Mouse (Mus musculus) heart, embryonic 14.5 days (tissue): ENCODE measurements at regions not wholly inside any gene's neighbourhood (a gene's known extent, or its start where the extent isn't known, plus 50 kb on each side); places are given as distances from the start of the nearest gene placed in this dataset.
"Not testable (repeated sequence)": the region's sequence is repeated elsewhere in the genome, so short reads cannot be mapped to it uniquely, and the experiment has no call there.

Experiments
- ATAC-seq: fragments of 200-750 bp; cut with Nextera tagmentation; 2 replicates; pipeline ENCODE4 v1.8.0; 2017; ENCODE audit warnings: low read depth, moderate TSS enrichment; ENCODE audit not compliant: insufficient number of reproducible peaks, insufficient read depth, low FRiP score
- H3K27ac ChIP-seq, 2 experiments: fragments of 200-500 bp in 1 of 2; fragments of 300-500 bp in 1 of 2; sonication (generic) in 1 of 2; replicated peaks in 1 of 2; 2 replicates each; pipeline ENCODE4 v1.5.1; 2012 to 2014; ENCODE audit warnings: low read depth in 2 of 2, low read length in 2 of 2, control low read depth in 1 of 2, mild to moderate bottlenecking in 1 of 2, mixed read lengths in 1 of 2; ENCODE audit not compliant: control insufficient read depth in 1 of 2, insufficient read depth in 1 of 2
- H3K27me3 ChIP-seq: fragments of 300-500 bp; sonication (generic); 2 replicates; pipeline ENCODE4 v1.6.1; 2014; ENCODE audit warnings: mild to moderate bottlenecking, low read length, control low read depth; ENCODE audit not compliant: control insufficient read depth, insufficient read depth
- H3K36me3 ChIP-seq: fragments of 300-500 bp; sonication (generic); 2 replicates; pipeline ENCODE4 v1.6.1; 2014; ENCODE audit warnings: mild to moderate bottlenecking, control low read depth, low read length, mixed read lengths; ENCODE audit not compliant: control insufficient read depth, insufficient read depth
- H3K4me1 ChIP-seq, 2 experiments: fragments of 200-500 bp in 1 of 2; fragments of 300-500 bp in 1 of 2; sonication (generic) in 1 of 2; 2 replicates each; pipeline ENCODE4 v1.6.1; 2012 to 2014; ENCODE audit warnings: low read length in 2 of 2, control low read depth in 1 of 2, mixed read lengths in 1 of 2; ENCODE audit not compliant: control insufficient read depth in 2 of 2, insufficient read depth in 2 of 2
- H3K4me2 ChIP-seq: fragments of 300-500 bp; sonication (generic); 2 replicates; pipeline ENCODE4 v1.6.1; 2014; ENCODE audit warnings: mild to moderate bottlenecking, low read length
- H3K4me3 ChIP-seq, 2 experiments: fragments of 200-500 bp in 1 of 2; fragments of 300-500 bp in 1 of 2; sonication (generic) in 1 of 2; 2 replicates each; pipeline ENCODE4 v1.5.1; 2012 to 2014; ENCODE audit warnings: low read length in 2 of 2, mild to moderate bottlenecking in 2 of 2, control low read depth in 1 of 2, low read depth in 1 of 2, moderate library complexity in 1 of 2; ENCODE audit not compliant: control insufficient read depth in 1 of 2, insufficient read depth in 1 of 2
- H3K9ac ChIP-seq: fragments of 300-500 bp; sonication (generic); 2 replicates; pipeline ENCODE4 v1.6.1; 2014; ENCODE audit warnings: mild to moderate bottlenecking, low read length
- H3K9me3 ChIP-seq: fragments of 300-500 bp; sonication (generic); 2 replicates; pipeline ENCODE4 v1.6.1; 2016; ENCODE audit warnings: low read length, control low read depth; ENCODE audit not compliant: control insufficient read depth
- WGBS: fragments of 180-500 bp; shearing (Covaris S2); extraction: QIAGEN DNeasy Blood & Tissue Kit; methylation state at CpG from one replicate; pipeline ENCODE4 v1.1.7; 2014; 5-methylcytosine and 5-hydroxymethylcytosine counted together

- Histone ChIP-seq H3K36me3 (no peaks in the 10 kb centered on the region), H3K4me3 (no peak overlapping the region), H3K9ac (no peak overlapping the region), H3K4me1 (no peaks in the 10 kb centered on the region), H3K27me3 (no peaks in the 10 kb centered on the region), H3K27ac (no peak overlapping the region), H3K9me3 (no peaks in the 10 kb centered on the region), H3K4me2 (no peak overlapping the region)
- WGBS: 79% methylated on average over 3 of the region's 3 CpGs
- ATAC-seq: no peak
These were observed 2615.7 kb downstream of the Poteg start for GRCm38 (mm10) chr8:30063148-30063547.

- Histone ChIP-seq H3K4me1 (no peaks in the 10 kb centered on the region), H3K9me3 (no peaks in the 10 kb centered on the region), H3K36me3 (no peaks in the 10 kb centered on the region), H3K27me3 (no peaks in the 10 kb centered on the region), H3K4me3 (no peak overlapping the region), H3K4me2 (no peak overlapping the region), H3K27ac (no peak overlapping the region), H3K9ac (no peak overlapping the region)
- ATAC-seq: no peak
These were observed 2630.3 kb downstream of the Poteg start for GRCm38 (mm10) chr8:30077726-30078125.

GRCm38 (mm10) chr8:30127766-30128165, 2680.3 kb downstream of the Poteg start:
- Histone ChIP-seq H3K36me3 (no peaks in the 10 kb centered on the region), H3K4me3 (no peak overlapping the region), H3K4me1 (no peaks in the 10 kb centered on the region), H3K9me3 (no peaks in the 10 kb centered on the region), H3K27ac (no peak overlapping the region), H3K4me2 (no peak overlapping the region), H3K27me3 (no peaks in the 10 kb centered on the region), H3K9ac (no peak overlapping the region)
- WGBS: 51% methylated on average over 3 of the region's 3 CpGs
- no peak for ATAC-seq

GRCm38 (mm10) chr8:30134999-30135398, 2687.5 kb downstream of the Poteg start:
- Histone ChIP-seq H3K4me2 (no peak overlapping the region), H3K4me3 (no peak overlapping the region), H3K36me3 (no peaks in the 10 kb centered on the region), H3K27ac (no peak overlapping the region), H3K27me3 (no peaks in the 10 kb centered on the region), H3K4me1 (no peaks in the 10 kb centered on the region), H3K9ac (no peak overlapping the region), H3K9me3 (no peaks in the 10 kb centered on the region)
- 86% methylated on average over 6 of the region's 6 CpGs for WGBS
- no peak for ATAC-seq

- Histone ChIP-seq H3K36me3 (no peaks in the 10 kb centered on the region), H3K9ac (no peak overlapping the region), H3K4me2 (no peak overlapping the region), H3K27ac (no peak overlapping the region), H3K4me1 (no peaks in the 10 kb centered on the region), H3K4me3 (no peak overlapping the region), H3K27me3 (no peaks in the 10 kb centered on the region), H3K9me3 (no peaks in the 10 kb centered on the region)
- no peak for ATAC-seq
- WGBS: 48% methylated on average over 2 of the region's 2 CpGs
These were observed 2703.8 kb downstream of the Poteg start for GRCm38 (mm10) chr8:30151181-30151844.

- 72% methylated on average over 4 of the region's 4 CpGs for whole genome bisulfite sequencing
- Histone ChIP-seq H3K4me1 (no peaks in the 10 kb centered on the region), H3K9ac (no peak overlapping the region), H3K4me2 (no peak overlapping the region), H3K9me3 (no peaks in the 10 kb centered on the region), H3K4me3 (no peak overlapping the region), H3K36me3 (no peaks in the 10 kb centered on the region), H3K27me3 (no peaks in the 10 kb centered on the region), H3K27ac (no peak overlapping the region)
- ATAC-seq: no peak
These were observed 2705.5 kb downstream of the Poteg start for GRCm38 (mm10) chr8:30152921-30153320.

GRCm38 (mm10) chr8:30171881-30172280, 2724.4 kb downstream of the Poteg start:
- 44% methylated on average over 1 of the region's 1 CpGs for WGBS
- Histone ChIP-seq H3K36me3 (no peaks in the 10 kb centered on the region), H3K27ac (no peak overlapping the region), H3K4me2 (no peak overlapping the region), H3K9ac (no peak overlapping the region), H3K27me3 (no peaks in the 10 kb centered on the region), H3K9me3 (no peaks in the 10 kb centered on the region), H3K4me1 (no peaks in the 10 kb centered on the region), H3K4me3 (no peak overlapping the region)
- no peak for ATAC-seq

- H3K4me3 ChIP-seq, H3K27me3 ChIP-seq, H3K9ac ChIP-seq, H3K36me3 ChIP-seq, H3K4me1 ChIP-seq, H3K4me2 ChIP-seq, ATAC-seq, H3K9me3 ChIP-seq, H3K27ac ChIP-seq: not testable (repeated sequence)
These were observed 2755.3 kb downstream of the Poteg start for GRCm38 (mm10) chr8:30202746-30203145.
